Mouse (Mus musculus) heart, adult 9 months (tissue): ENCODE results near the gene Mucl2.
"Not testable (repeated sequence)": the region's sequence is repeated elsewhere in the genome, so short reads cannot be mapped to it uniquely, and the experiment has no call there.

Source experiments
- DNase-seq, 2 experiments: peaks; one replicate each; pipeline ENCODE4 v3.0.0; 2022; ENCODE audit warnings: low spot score in 2 of 2

Gene Mucl2

GRCm38 (mm10) chr15:103899212-103899611, at the start of gene Mucl2:
Gene Mucl2, minus strand, starts transcription at chr15:103899312.
- no peak for DNase-seq

- not testable (repeated sequence) for DNase-seq
These were observed 13.9 kb upstream of the Mucl2 start for GRCm38 (mm10) chr15:103913061-103913460.
